Mouse (Mus musculus) kidney, adult 2 months (tissue): ENCODE data around the gene Avil. TPM values are rescaled to one million over a fixed set of nuclear protein-coding genes. Genes with fewer than 3 reads are reported as not detected.
A peak's percentile ranks its signal among the peaks of the same experiment; 100 is the strongest.

Experiments used
- DNase-seq: peaks from one replicate; pipeline ENCODE4 v3.0.0; 2021
- H3K27ac ChIP-seq: fragments of 200-500 bp; 2 replicates; pipeline ENCODE4 v1.5.1; 2012; ENCODE audit warnings: low read depth, low read length, control low read depth, inconsistent platforms; ENCODE audit not compliant: insufficient read depth
- H3K27me3 ChIP-seq: fragments of 200-500 bp; replicated peaks from 2 replicates; pipeline ENCODE4 v1.6.1; 2012; ENCODE audit warnings: mild to moderate bottlenecking, moderate library complexity, low read length, inconsistent platforms; ENCODE audit not compliant: control insufficient read depth, insufficient read depth
- H3K36me3 ChIP-seq: fragments of 200-500 bp; 2 replicates; pipeline ENCODE4 v1.6.1; 2012; ENCODE audit warnings: mild to moderate bottlenecking, moderate library complexity, low read length, inconsistent platforms; ENCODE audit not compliant: control insufficient read depth, insufficient read depth
- H3K4me1 ChIP-seq: fragments of 200-500 bp; 2 replicates; pipeline ENCODE4 v1.6.1; 2011; ENCODE audit warnings: low read length; ENCODE audit not compliant: control insufficient read depth, insufficient read depth
- H3K4me3 ChIP-seq: fragments of 200-500 bp; 2 replicates; pipeline ENCODE4 v1.5.1; 2011; ENCODE audit warnings: mild to moderate bottlenecking, low read depth, low read length, control low read depth; ENCODE audit not compliant: insufficient read depth
- CTCF ChIP-seq: fragments of 200-500 bp; conservative IDR thresholded peaks from 2 replicates; pipeline ENCODE4 v1.5.1; 2011; ENCODE audit warnings: low read depth, mild to moderate bottlenecking, control low read depth, low read length, moderate library complexity, mixed read lengths; ENCODE audit not compliant: insufficient read depth, insufficient read length
- POLR2A ChIP-seq: fragments of 200-500 bp; IDR thresholded peaks from one replicate; pipeline ENCODE4 v1.6.1; 2011; ENCODE audit warnings: low read depth, low read length, control low read depth
- WGBS: fragments of 180-500 bp; shearing (Covaris S2); methylation state at CpG from one replicate; pipeline ENCODE4 v1.1.7; 2018; 5-methylcytosine and 5-hydroxymethylcytosine counted together
- polyA plus RNA-seq: library from polyadenylated mRNA; depleted of rRNA; stranded (reverse); fragments of >200 nt; gene quantifications from 2 replicates; pipeline ENCODE4 v1.2.3, GENCODE M21; 2012

The Avil gene
- polyA plus RNA-seq, 1 experiment = 0.19 TPM

DNA sequence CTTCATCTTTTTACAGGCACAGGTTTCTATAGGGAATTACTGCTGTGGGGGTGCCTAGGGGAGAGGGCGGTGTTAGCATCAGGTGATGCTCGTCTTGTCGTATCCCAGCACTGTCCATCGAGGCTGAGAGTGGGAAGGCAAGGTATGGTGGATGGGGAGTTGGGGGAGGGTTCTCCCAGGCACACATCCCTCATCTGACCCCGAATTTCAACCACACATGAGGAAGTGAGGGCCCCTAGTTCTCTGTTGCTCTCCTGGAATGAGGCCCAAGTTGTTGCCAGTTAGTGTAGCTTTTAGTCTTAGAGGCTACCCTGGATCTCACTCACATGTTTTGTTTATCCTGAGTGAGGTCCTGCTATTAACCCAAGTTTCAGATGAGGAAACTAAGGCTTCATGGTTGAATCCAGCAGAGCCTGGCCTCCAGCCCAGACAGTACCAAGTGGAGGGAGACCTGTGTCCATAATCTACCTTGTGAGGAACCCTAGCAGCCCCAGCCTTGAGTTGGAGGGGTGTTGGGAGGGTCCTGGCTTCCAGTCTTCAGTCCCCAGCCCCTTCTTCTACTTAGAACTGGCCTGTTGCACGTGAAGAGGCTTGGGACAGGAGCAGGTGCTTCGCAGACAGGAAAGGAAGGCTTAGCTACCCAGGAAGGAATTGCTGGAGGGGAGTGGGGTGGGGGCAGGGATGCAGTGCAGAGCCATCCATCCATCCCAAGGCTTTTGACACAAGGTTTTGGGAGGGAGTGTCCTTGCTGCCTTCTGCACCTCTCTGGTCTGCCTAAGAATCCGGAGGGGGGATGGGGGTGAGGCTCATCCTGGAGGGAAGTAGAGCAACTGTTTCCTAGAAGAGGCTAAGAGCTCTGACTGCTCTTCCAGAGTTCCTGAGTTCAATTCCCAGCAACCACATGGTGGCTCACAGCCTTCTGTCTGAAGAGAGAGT is 13.1 kb upstream of the Avil start:
- H3K4me1 ChIP-seq = peaks cover 65% of the 10 kb centered on the region
- H3K27me3 ChIP-seq = no peaks in the 10 kb centered on the region
- H3K36me3 ChIP-seq = peaks cover 4% of the 10 kb centered on the region
- TF ChIP-seq POLR2A (no peak), CTCF (no peak)
- no peak for DNase-seq
- H3K4me3 ChIP-seq = no peak overlapping the region; the same call in 1 of the 2 replicates
- 32% methylated on average over 8 of the region's 8 CpGs for WGBS
- H3K27ac ChIP-seq = peak overlapping the region; percentile 71

DNA sequence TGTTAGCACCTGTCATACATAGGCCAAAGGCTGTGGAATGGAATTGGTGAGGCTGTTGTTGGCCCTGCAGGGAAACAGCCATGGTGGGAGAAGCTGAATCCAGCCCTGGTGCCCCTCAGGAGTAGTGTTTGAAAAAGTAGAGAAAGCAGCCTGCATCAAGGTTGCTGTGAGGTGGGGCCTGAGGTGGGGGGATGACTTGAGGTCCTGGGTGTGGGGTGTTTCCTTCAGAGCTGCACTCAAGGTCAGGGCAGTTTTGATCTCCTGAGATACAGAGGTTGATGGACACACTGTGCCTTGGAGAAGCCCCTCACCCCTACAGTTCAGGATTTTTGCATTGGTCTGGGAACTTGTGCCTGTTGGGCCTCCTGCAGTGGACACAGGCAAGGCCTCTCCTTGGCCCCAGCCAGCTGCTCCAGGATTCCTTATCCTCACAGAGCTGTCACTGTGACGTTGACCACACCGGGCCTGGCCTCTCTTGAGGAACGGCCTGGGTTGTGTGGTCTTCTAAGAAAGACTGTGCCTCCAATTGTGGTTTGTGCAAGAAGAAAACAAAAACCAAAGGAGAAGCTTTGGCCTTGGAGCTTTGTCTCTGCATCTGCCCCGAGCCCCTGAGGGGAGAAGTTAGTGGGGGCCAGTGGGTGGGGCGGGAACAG is 11.9 kb upstream of the Avil start:
- TF ChIP-seq POLR2A (no peak), CTCF (no peak)
- Histone ChIP-seq H3K27ac (0 out of 2 replicates have a peak overlapping the region, but pooled peaks have one; percentile 3), H3K4me3 (no peak overlapping the region), H3K36me3 (peaks cover 6% of the 10 kb centered on the region), H3K27me3 (no peaks in the 10 kb centered on the region), H3K4me1 (peaks cover 54% of the 10 kb centered on the region)
- no peak for DNase-seq
- whole genome bisulfite sequencing = 44% methylated on average over 5 of the region's 5 CpGs

DNA sequence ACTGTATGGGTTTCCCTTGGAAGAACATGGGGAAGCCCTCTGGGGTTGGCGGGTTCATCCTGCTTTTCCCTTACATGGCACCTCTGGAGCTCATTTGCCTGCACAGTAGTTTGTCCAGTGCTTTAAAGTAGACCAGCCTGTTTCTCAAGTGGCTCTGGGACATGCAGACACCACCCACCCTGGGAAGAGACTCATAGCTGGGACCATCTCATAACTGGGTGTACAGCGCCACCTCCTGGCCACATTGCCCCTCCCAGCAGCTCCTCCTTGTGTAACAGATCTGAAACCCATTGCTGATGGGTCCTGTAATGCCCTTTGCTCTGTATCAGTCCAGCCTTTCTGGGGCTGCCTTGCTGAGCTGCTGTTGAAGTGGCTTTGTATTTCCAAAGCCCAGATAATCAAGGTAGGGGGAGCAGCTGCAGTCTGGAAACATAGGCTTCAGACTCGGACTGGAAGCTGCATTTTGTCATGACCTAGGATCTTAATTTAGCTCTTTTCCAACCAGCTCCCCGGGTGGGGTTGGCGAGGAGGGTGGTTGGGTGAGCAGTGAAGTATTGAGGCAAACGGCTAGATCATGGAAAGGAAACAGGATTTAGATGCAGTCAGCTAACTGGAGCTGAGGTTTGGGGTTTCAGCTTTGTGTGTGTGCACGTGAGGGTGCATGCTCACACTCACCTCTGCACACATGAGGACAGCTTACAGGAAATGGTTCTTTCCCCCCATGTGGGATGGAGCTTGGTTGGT is 10.0 kb upstream of the Avil start:
- TF ChIP-seq POLR2A (no peak), CTCF (peak; percentile 98)
- DNase-seq = peak; percentile 88
- Histone ChIP-seq H3K27me3 (no peaks in the 10 kb centered on the region), H3K27ac (no peak overlapping the region), H3K4me3 (no peak overlapping the region), H3K4me1 (peaks cover 37% of the 10 kb centered on the region), H3K36me3 (peaks cover 11% of the 10 kb centered on the region)
- WGBS = 23% methylated on average over 7 of the region's 7 CpGs

DNA sequence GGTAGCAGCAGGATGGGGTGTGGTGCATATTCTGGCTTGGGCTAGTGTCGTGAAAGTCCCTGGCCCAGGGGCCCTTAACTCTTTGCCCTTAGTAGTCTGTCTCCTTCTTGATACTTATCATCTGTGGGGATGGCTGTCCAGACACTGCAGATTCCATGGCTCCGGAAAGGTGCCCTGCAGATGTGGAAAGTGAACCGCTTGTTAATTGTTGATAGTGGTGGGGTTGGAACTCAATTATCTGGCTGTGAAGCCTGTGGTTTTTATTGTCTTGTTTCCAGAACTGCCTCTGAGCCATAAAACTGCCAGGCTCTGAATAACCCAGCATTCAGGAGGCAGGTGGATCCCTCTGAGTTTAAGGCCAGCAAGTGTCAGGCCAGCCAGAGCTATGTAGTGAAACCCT is 8.8 kb upstream of the Avil start:
- TF ChIP-seq CTCF (no peak), POLR2A (no peak)

DNA sequence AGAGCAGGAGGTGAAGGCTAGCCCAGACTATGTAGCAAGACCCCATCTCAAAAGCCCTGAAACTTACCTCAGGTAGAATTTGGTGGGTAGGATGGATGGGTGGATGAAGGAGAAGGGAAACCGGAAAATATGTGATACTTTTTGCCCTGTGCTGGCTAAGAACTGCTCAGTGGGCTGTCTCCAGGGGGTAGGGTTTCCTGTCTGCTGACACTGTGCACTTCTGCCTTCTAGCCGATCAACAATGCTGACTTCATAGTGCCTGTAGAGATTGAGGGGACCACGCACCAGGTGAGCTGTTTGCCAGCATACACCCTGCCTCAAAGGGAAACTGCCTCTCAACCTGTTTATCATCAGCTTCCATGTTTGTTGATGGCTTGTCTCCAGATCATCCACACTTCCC is 6.9 kb upstream of the Avil start:
- peaks cover 11% of the 10 kb centered on the region for H3K36me3 ChIP-seq
- 76% methylated on average over 3 of the region's 3 CpGs for WGBS
- H3K27me3 ChIP-seq = no peaks in the 10 kb centered on the region
- no peak for TF ChIP-seq POLR2A
- TF ChIP-seq CTCF = no peak
- DNase-seq = no peak
- H3K4me3 ChIP-seq = no peak overlapping the region
- H3K4me1 ChIP-seq = peaks cover 9% of the 10 kb centered on the region; the same call in 1 of the 2 replicates
- no peak overlapping the region for H3K27ac ChIP-seq

More for the DNA sequence above, 8.8 kb upstream of the Avil start:
- H3K4me3 ChIP-seq = no peak overlapping the region
- no peak for DNase-seq
- peaks cover 27% of the 10 kb centered on the region for H3K4me1 ChIP-seq
- peaks cover 11% of the 10 kb centered on the region for H3K36me3 ChIP-seq
- no peaks in the 10 kb centered on the region for H3K27me3 ChIP-seq
- WGBS = 47% methylated on average over 3 of the region's 3 CpGs
- no peak overlapping the region for H3K27ac ChIP-seq

DNA sequence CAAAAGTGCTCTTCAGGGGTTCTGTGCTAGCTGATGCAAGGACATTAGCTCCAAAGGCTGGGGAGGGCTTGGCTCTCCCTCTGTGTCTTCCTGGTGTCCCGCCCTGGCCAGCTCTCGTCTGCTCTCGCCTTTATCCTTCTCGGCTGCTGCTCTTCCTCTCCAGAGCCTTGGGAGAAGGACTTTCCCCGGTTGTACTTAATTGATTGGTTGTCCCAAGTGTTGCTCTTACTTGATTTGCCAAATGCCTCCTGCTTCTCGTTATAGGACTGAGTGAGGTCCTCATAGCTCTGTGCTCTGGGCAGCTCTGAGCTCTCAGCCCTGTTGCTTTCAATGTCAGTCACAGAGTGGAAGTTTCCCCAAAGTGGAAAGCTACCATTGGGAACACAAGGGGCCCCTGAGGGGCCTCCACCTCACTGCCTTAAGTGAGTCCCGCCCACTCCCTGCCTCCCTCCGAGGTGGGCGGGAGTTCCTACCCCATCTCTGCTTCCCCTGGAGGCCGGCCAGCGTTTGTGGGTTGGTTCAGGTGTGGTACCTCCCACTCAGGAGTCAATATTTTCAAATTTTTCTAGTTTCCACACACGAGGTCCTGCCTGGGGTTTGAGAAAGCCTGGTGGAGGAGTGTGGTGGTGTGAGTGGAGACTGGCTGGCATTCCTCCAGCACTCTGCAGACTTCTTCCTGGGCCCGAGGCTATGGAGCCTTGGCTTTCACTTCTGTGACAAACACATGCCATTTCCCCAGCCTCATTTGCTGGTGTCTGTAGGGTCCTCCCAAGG is 3.0 kb upstream of the Avil start:
- 51% methylated on average over 13 of the region's 13 CpGs for WGBS
- Histone ChIP-seq H3K4me3 (no peak overlapping the region), H3K27me3 (no peaks in the 10 kb centered on the region), H3K4me1 (no peaks in the 10 kb centered on the region), H3K27ac (no peak overlapping the region), H3K36me3 (peaks cover 7% of the 10 kb centered on the region)
- DNase-seq = peak; percentile 40
- TF ChIP-seq CTCF (no peak), POLR2A (no peak)
